Mouse (Mus musculus): ENCODE data around the gene Krtap14. TPM values are rescaled to one million over a fixed set of nuclear protein-coding genes. Genes with fewer than 3 reads are reported as not detected.
A peak's percentile ranks its signal among the peaks of the same experiment; 100 is the strongest.

Gene Krtap14
- total and polyA plus RNA-seq, 3 experiments: not detected

DNA sequence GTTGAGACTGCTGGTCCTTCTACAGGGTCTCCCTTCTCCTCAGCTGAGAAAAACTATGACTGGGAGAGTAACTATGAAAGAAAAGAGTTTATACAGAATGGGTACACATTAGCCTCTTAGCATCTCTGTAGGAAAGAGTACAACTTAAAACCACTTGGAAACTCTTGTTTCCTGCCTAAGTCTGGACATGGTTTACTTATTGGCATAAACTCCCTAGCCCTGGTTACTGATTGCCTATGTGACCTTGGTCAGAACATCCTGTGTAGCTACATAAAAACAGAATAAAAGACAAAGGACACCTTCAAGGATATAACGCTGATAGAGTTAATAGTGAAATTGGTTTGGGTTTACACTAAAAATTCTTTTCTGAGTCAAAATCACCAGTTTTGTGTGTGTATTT is 21.4 kb upstream of the Krtap14 start:
- no peak for TF ChIP-seq UBTF (IDR thresholded peaks at IDR 0.05; ENCODE audit: low read depth, low read length)
- no peak for TF ChIP-seq BHLHE40 (IDR thresholded peaks at IDR 0.05; ENCODE audit: low read depth, low read length)
- Histone ChIP-seq H3K9ac (ENCODE audit: insufficient read depth, low read depth) (no peak overlapping the region), H3K4me2 (ENCODE audit: insufficient read depth, low read depth, poor library complexity, severe bottlenecking) (no peak overlapping the region), H3K4me3 (replicated peaks in 1 of 3; ENCODE audit: low read depth in 2 of 3, low read length in 2 of 3, poor library complexity in 1 of 3) (no peak overlapping the region), H3K4me1 (ENCODE audit: control insufficient read depth in 1 of 2, insufficient read depth in 2 of 2) (no peaks in the 10 kb centered on the region), H3K79me2 (replicated peaks; ENCODE audit: control insufficient read depth, extremely low read depth, insufficient read depth, poor library complexity, severe bottlenecking) (no peaks in the 10 kb centered on the region), H3K27ac (ENCODE audit: insufficient read depth, low read depth) (no peak overlapping the region), H3K9me3 (replicated peaks; ENCODE audit: low read length) (peaks cover 48% of the 10 kb centered on the region), H3K36me3 (replicated peaks in 1 of 2; ENCODE audit: control insufficient read depth in 1 of 2, insufficient read depth in 1 of 2, low read length in 1 of 2) (no peaks in the 10 kb centered on the region), H3K27me3 (replicated peaks) (no peaks in the 10 kb centered on the region)
- in situ Hi-C loops (cut with MboI; ENCODE audit: low pct_ligation_motif_present, low pct_unique_long_range_greater_than_20kb, low sequenced_read_pairs): no loop called here
- DNase-seq (ENCODE audit: extremely low read depth): no peak
- dilution Hi-C loops (cut with MboI; ENCODE audit: extremely low pct_ligation_motif_present, extremely low pct_unique_long_range_greater_than_20kb, low sequenced_read_pairs): no loop called here

DNA sequence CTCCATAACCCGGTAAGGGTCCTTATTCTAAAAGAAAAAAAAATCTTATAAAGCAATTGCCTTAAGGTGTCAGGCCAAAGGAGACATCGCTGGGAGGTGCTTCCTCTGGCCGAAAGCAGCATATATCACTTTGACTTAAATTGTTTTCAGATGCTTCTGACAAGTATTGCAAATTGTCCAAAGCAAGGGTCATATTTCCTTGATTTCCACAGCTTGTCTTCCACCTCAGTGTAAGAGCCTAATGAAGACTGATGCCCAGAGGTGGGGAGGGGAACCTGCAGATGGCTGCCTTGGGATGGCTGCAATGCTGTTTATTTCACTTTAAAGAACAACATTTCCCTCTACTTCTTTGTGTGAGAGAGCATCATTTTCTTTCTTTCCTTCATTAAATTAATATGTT is 1.0 kb upstream of the Krtap14 start:
- TF ChIP-seq ZC3H11A (IDR thresholded peaks at IDR 0.05; ENCODE audit: low read depth, low read length): no peak
- no peak for TF ChIP-seq CHD1 (IDR thresholded peaks at IDR 0.05; ENCODE audit: low read depth, low read length)
- TF ChIP-seq JUN (IDR thresholded peaks at IDR 0.05; ENCODE audit: insufficient read depth, low read depth, low read length): no peak
- TF ChIP-seq ZNF384 (IDR thresholded peaks at IDR 0.05; ENCODE audit: low read depth, low read length): no peak
- TF ChIP-seq IRF4 (IDR thresholded peaks at IDR 0.05; ENCODE audit: low read depth, low read length): no peak
- TF ChIP-seq MYC (IDR thresholded peaks at IDR 0.05; ENCODE audit: low read depth, low read length): no peak
- no peak for TF ChIP-seq ELF1 (IDR thresholded peaks at IDR 0.05; ENCODE audit: low read depth, low read length)
- TF ChIP-seq EP300 (IDR thresholded peaks at IDR 0.05; ENCODE audit: low read length): no peak
- TF ChIP-seq SMC3 (IDR thresholded peaks at IDR 0.05; ENCODE audit: low read depth, low read length): no peak
- TF ChIP-seq HCFC1 (IDR thresholded peaks at IDR 0.05; ENCODE audit: low read depth, low read length): no peak
- no peak for TF ChIP-seq E2F4 (IDR thresholded peaks at IDR 0.05; ENCODE audit: insufficient replicate concordance, low read depth, low read length)
- TF ChIP-seq NELFE (IDR thresholded peaks at IDR 0.05; ENCODE audit: low read depth, low read length): no peak
- no peak for TF ChIP-seq TCF12 (IDR thresholded peaks at IDR 0.05; ENCODE audit: low read depth, low read length)
- Histone ChIP-seq H3K36me3 (replicated peaks in 1 of 2; ENCODE audit: control insufficient read depth in 1 of 2, insufficient read depth in 1 of 2, low read length in 1 of 2) (no peaks in the 10 kb centered on the region), H3K4me3 (replicated peaks in 1 of 3; ENCODE audit: low read depth in 2 of 3, low read length in 2 of 3, poor library complexity in 1 of 3) (no peak overlapping the region), H3K79me2 (replicated peaks; ENCODE audit: control insufficient read depth, extremely low read depth, insufficient read depth, poor library complexity, severe bottlenecking) (no peaks in the 10 kb centered on the region), H3K9ac (ENCODE audit: insufficient read depth, low read depth) (no peak overlapping the region), H3K4me2 (ENCODE audit: insufficient read depth, low read depth, poor library complexity, severe bottlenecking) (no peak overlapping the region), H3K4me1 (ENCODE audit: control insufficient read depth in 1 of 2, insufficient read depth in 2 of 2) (no peaks in the 10 kb centered on the region), H3K9me3 (replicated peaks; ENCODE audit: low read length) (peaks cover 47% of the 10 kb centered on the region), H3K27me3 (replicated peaks) (no peaks in the 10 kb centered on the region), H3K27ac (ENCODE audit: insufficient read depth, low read depth) (no peak overlapping the region)
- dilution Hi-C loops (cut with MboI; ENCODE audit: extremely low pct_ligation_motif_present, extremely low pct_unique_long_range_greater_than_20kb, low sequenced_read_pairs) (no loop called here), in situ Hi-C loops (cut with MboI; ENCODE audit: low pct_ligation_motif_present, low pct_unique_long_range_greater_than_20kb, low sequenced_read_pairs) (no loop called here)
- no peak for DNase-seq (ENCODE audit: extremely low read depth)

DNA sequence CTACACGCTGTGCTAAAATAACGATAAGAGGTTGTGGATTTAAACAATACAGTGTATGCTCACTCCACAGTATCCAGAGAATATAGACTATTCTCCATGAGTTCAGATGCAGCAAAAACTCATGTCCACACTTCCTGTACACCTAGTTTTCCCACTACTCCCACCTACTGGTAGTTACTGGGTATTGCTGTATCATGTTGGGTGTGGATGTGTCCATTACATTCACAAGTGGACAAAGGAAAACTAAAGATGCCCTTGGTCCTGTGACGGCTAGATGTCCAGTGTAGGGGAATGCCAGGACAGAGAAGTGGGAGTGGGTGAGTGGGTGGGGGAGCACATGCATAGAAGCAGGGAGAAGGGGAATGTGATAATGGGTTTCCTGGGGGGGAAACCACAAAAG is 2.2 kb downstream of the Krtap14 start:
- DNase-seq (ENCODE audit: extremely low read depth): no peak
- 0 out of 4 replicates have a peak, but pooled peaks of 1 of the 2 experiments have one; percentile 5 for TF ChIP-seq CTCF (conservative IDR thresholded peaks at IDR 0.05 in 1 of 2, IDR thresholded peaks at IDR 0.05 in 1 of 2; ENCODE audit: low read depth in 2 of 2, low read length in 2 of 2)
- no peak for TF ChIP-seq E2F4 (IDR thresholded peaks at IDR 0.05; ENCODE audit: insufficient replicate concordance, low read depth, low read length)
- TF ChIP-seq BHLHE40 (IDR thresholded peaks at IDR 0.05; ENCODE audit: low read depth, low read length): no peak
- no peak for TF ChIP-seq GABPA (IDR thresholded peaks at IDR 0.05; ENCODE audit: insufficient replicate concordance, low read depth, low read length)
- TF ChIP-seq CHD2 (IDR thresholded peaks at IDR 0.05; ENCODE audit: low read length): no peak
- Histone ChIP-seq H3K4me3 (replicated peaks in 1 of 3; ENCODE audit: low read depth in 2 of 3, low read length in 2 of 3, poor library complexity in 1 of 3) (peak overlapping the region in 1 of 3 experiments; percentile 3), H3K4me1 (ENCODE audit: control insufficient read depth in 1 of 2, insufficient read depth in 2 of 2) (no peaks in the 10 kb centered on the region), H3K9ac (ENCODE audit: insufficient read depth, low read depth) (no peak overlapping the region), H3K27ac (ENCODE audit: insufficient read depth, low read depth) (no peak overlapping the region; the same call in 1 of the 2 replicates), H3K4me2 (ENCODE audit: insufficient read depth, low read depth, poor library complexity, severe bottlenecking) (no peak overlapping the region), H3K36me3 (replicated peaks in 1 of 2; ENCODE audit: control insufficient read depth in 1 of 2, insufficient read depth in 1 of 2, low read length in 1 of 2) (no peaks in the 10 kb centered on the region), H3K27me3 (replicated peaks) (no peaks in the 10 kb centered on the region), H3K79me2 (replicated peaks; ENCODE audit: control insufficient read depth, extremely low read depth, insufficient read depth, poor library complexity, severe bottlenecking) (no peaks in the 10 kb centered on the region), H3K9me3 (replicated peaks; ENCODE audit: low read length) (peaks cover 44% of the 10 kb centered on the region)
- dilution Hi-C loops (cut with MboI; ENCODE audit: extremely low pct_ligation_motif_present, extremely low pct_unique_long_range_greater_than_20kb, low sequenced_read_pairs) (no loop called here), in situ Hi-C loops (cut with MboI; ENCODE audit: low pct_ligation_motif_present, low pct_unique_long_range_greater_than_20kb, low sequenced_read_pairs) (no loop called here)
